Mouse (Mus musculus) inflammation-experienced regulatory T-cells, adult 6 months (primary cell): ENCODE data around the gene Akt1s1. TPM values are rescaled to one million over a fixed set of nuclear protein-coding genes. Genes with fewer than 3 reads are reported as not detected.

ENCODE experiments used
- ATAC-seq: one replicate; pipeline ENCODE4 v1.8.0; 2017
- polyA plus RNA-seq, 3 experiments: library from polyadenylated mRNA; unstranded; fragments of 100-300 nt; shearing (Covaris generic); gene quantifications; one replicate each; pipeline ENCODE4 v1.2.1; 2017

Akt1s1 gene
- 1 to 10 TPM; 1.1 to 4.5 (median 3.7) TPM for polyA plus RNA-seq

DNA sequence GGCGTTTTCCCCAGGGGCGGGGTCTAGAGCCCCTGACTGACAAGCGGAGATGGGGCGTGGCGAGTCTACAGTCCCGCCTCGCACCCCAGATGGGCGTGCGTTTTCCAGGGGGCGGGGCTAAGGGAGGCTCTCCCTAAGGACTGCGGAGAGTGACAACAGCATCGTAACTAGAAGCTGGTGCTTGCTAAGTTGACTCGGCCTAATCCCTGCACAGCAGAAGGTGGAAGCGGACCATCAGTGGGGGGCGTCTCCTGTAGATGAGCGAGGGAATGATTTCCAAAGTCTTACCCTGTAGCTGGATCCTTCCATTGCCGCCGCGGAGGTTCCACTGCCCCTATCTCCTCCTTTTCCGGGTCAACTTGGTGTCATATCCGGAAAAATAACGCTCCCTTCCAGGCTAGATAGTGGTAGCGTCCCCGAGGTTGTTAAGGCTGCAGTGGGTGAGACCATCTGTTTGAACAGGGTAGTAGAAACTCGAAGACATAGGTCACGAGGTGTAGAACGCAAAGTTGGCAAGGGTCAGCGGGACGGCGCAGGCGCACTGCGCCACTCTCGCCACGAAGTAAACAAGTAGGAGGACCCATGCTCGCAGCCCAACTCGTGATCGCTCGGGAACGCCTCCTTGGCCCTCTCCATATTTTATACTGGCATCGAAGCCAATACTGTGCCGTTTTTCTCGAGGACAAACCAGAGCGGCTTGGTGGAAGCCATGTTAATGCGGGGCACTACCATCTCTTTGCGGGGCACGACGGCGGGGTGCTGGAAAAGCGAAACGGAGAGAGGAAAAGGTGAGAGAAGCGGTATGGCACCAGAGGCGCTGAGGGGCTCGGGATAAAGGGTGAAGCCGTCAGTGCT is at the start of gene Akt1s1, which contains the start of gene Tbc1d17:
Gene Akt1s1, plus strand, starts transcription at position 431 of the 855 bp plus-strand sequence.
Gene Tbc1d17, minus strand, starts transcription at position 519 of the 855 bp plus-strand sequence.
- peak; percentile 78 for ATAC-seq

DNA sequence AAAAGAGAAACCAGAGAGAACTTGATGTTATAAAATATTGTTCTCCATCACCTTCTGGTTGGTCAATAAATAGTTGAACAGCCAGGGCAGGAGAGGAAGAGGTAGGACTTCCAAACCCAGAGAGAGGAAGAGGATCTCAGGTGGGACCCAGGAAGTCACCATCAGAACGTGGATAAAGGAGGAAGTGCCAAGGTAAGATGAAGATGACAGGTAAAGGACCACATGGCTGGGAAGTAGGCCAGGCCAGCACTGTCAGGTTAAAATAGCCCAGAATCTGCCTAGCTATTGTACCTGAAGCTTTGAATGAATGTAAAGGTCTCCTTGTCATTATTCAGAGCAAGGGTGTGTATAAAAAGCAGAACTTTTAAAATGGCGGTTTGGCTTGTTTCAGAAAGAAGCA is 39.9 kb upstream of the Akt1s1 start:
- ATAC-seq = no peak

DNA sequence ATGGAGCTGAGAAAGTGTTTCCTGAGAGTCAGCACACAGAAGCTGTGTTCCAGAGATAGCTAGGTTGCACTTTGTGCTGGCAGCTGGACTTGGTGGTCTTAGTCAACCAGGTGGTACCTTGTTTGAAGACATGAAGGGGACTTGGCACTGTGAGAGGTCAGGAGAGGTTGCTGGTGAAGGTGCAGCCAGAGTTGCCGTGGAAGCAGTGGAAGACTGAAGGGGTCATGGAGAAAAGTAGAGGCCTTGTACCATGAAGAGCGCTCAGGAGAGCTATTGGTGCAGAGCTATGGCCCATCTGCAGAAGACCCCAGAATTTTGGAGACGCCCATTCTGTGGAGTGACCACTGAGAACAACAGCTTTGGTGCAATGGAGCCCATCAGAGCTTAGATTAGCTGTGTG is 39.3 kb upstream of the Akt1s1 start:
- no peak for ATAC-seq

DNA sequence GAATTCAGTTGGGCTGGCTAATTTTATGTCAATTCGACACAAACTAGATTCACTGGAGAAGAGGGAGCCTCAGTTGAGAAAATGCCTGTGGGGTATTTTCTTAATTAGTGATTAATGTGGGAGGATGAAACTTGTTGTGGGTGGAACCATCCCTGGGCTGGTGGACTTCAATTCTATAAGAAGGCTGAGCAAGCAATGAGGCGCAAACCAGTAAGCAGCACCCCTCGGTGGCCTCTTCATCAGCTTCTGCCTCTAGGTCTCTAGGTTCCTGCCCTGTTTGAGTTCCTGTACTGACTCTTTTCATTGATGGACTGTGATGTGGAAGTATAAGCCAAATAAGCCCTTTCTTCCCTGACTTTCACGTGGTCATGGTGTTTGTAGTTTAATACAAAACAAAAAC is 38.4 kb upstream of the Akt1s1 start:
- no peak for ATAC-seq

DNA sequence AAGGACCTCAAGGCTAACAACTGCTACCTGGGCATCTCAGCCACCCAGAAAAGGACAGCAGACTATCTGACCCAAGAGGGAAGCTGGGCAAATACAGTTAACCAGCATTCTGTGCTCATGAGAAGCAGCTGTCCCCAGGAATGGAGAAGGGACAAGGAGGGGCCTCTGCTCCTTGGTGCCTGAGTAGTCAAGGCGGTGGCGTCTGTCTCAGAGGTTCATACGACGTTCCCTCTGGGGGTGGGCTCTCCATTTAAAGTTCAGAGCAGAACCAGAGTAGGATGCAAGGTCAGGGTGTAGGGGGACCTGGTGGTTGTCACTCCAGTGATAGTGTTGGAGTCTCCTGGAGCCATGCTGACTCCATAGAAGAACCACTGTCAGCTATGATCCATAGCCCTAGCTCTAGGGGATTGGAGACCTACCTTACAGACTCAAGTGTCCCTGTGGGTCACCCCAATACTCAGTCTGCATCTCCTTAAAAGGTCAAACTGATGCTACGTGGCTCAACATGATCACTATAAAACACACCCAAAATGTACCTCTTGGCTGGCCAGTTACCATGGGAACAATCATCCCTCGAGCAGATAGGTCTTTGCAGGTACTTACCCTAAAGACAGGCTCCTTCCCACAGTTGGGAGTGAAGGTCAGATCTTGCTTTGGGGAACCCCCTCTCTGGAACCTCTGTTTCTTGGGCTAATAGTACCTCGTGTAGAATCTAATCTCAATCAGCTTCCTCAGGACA is 37.8 kb upstream of the Akt1s1 start:
- ATAC-seq = no peak

DNA sequence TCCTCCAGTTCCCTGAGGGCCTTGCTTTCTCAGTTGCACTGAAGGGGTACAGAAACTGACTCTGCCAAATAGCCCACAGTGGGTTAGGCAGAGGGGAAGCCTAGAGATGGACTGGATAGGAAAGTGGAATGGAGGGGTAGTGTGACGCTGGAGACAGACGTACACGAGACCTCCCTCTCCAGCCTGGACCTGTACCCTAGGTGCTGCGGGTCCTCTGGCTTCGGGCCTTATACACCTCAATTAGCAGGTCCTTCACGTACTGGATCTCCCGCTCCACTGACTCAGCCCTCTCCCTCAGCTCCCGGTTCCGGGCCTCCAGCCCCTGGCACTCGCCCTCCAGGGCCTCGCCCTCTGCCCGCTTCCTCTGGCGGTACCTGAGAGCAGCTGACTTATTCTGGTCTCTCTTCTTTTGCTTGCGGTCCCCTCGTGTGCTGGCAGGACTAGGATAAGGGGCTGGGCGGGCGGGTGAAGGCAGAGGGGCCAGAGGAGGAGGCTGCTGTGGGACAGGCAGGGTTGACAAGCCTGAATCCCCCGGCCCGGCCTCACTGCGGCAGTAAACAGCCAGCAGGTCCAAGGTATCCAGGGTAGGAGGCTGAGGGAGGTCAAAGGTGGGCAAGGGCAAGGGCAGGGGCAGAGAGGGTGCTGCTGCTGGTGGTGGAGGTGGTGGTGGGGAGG is 36.0 kb upstream of the Akt1s1 start:
- ATAC-seq = no peak

DNA sequence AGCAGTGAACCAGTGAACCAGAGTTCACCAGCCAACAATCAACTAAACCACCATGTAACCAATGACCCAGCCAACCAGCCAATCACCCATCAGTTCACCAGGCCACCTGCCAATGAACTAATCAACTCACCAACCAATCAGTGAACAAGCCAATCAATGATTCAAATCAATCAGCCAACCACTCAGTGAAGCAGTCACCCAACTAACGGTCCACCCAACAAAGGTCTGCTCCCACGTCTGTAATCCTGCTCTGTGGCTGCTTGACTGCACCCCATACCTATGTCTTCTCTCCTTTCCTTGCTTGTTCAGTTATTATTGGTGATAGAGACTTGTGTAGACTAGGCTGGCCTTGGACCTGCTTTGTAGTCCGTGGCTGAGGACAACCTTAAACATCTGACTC is 34.8 kb upstream of the Akt1s1 start:
- ATAC-seq = no peak

DNA sequence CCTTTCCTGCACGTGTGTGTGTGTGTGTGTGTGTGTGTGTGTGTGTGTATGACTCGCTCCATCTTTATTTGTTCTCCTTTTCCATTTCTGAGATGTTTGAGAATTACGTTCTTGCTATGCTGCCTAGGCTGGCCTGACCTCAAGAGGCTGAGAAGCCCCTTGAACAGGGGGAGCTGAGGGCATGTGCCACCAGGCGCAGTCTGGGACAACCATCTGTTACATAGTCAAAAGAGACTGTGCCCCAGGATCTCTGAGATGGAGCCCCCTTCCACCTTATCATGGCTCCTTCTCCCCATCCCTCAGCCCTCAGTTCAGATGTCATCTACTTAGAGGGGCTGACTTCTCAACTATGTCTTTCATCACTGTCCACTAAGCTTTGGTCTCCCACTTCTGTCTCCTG is 34.4 kb upstream of the Akt1s1 start:
- ATAC-seq = no peak

DNA sequence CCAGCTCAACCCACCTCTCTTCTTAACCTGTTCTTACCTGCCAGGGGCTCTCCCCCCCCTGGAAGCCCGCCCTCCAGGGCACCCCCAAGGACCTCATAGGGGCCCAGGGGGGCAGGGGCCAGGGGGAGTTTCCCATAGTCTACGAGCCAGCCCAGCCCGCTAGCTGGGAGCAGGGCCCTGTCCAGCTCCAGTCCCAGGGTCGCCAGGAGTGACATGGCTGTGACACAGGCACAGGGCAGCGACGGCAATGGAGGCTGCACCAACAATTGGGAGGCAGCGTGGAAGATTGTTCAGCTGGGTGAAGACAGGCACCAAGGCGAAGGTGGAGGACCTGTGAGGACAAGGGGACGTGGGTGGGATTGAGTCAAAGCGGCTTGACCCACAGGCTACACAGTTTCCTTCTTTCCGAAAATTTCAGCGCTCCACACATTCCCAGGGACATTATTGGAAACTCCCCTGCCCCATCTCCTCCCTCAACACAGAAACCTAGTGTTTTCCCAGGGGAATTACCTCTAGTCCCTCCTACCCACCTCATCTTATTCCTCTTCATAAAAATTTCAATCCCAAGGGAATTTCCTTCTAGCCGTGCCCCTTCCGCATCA is 33.7 kb upstream of the Akt1s1 start:
- no peak for ATAC-seq

DNA sequence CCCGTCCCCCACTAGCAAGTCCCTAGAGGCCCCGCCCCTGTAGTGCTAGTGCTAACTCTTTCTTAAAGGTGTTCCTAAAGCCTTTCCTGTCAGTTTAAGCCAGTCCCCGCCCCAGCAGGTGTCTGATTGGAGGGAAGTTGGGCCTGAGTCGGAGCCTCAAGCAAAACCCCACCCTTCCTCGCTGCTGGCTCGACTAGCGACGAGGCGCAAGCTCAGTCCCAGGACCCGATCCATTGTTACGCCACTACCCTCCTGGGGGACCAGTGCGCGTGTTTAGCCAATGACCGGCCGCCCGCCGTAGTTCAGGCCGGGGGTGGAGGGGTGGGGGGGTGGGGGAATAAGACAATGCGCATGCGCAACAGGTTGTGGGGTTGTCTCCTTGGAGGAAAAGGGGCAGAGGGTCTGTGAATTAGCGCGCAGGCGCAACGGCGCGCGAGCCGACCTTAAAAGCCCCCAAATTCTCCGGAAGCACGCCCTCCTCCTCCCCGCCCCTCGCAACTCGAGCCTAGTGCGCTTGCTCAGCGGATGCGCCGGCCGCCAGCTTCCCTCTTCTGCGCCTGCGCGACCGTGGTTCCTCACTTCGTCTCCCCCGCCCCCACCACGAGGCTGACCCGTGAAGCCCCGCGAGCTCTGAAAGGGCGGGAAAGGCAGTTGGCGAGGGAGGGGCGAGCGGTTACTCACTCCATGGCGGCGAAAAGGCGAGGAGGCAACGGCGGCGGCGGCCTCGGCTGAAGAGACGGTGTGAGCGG is 32.9 kb upstream of the Akt1s1 start, which contains the start of the genes Nup62 and Il4i1:
Gene Nup62, plus strand, starts transcription at position 368 of the 749 bp plus-strand sequence.
Gene Il4i1, plus strand, starts transcription at position 667 of the 749 bp plus-strand sequence.
- peak; percentile 93 for ATAC-seq

DNA sequence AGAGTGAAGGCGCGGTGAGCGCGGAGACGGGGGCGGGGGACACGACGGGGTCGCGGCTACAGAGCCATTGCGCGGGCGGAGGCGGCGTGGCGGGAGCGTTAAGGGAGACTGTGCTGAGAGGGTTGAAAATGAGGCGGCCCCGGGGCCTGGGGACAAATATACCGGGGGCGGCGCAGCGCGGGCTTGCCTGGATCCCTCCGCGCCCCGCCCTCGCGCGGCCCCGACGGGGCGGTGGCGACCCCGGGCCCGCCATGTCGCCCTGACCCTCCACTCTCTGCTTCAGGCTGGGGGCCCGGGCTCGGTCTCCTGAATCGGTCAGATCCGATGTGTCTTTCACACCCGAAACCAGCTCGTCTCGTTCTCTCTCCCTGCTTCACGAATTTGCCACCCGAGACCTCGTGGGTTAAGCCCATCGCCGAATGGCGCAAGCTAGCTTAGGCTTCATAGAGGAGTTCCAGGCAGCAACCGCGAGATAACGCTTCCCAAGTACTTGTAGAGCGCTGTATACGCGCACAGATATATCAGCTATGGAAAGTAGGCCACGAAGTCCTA is 32.2 kb upstream of the Akt1s1 start, which contains the start of gene Atf5:
Gene Atf5, minus strand, starts transcription at position 189 of the 552 bp plus-strand sequence.
- ATAC-seq = no peak

DNA sequence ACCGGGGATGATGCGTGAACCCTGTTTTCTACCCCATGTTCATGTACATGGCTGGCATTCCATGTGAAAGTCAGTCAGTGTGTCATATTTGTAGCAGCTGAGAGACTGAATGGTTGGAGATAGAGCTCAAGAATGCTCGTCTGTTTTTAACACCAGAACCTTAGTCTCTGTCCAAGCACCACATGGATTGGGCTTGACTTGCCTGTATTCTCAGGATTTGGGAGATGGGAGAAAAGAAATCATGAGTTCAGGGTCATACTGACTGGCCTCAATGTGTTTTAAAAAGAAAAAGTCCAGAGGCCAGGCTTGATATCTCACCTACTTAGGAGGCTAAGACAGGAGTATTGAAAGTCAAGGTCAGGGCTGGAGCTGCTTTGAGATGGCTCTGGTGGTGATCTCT is 31.4 kb upstream of the Akt1s1 start:
- no peak for ATAC-seq

DNA sequence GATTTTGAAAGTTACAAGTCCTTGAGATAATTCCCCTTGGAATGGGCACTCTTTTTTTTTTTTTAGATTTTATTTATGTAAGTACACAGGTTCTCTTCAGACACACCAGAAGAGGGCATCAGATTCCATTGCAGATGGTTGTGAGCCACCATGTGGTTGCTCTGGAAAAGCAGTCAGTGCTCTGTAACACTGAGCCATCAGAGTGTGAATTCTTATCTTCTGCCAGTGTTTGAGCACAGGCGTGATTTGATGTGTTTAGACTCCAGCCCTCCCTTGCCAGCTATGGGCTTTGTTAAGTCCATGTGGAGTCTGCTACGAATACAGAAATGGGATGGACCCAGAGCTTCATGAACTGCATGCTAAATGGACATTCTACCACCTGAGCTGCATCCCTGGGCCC is 30.6 kb upstream of the Akt1s1 start:
- no peak for ATAC-seq

DNA sequence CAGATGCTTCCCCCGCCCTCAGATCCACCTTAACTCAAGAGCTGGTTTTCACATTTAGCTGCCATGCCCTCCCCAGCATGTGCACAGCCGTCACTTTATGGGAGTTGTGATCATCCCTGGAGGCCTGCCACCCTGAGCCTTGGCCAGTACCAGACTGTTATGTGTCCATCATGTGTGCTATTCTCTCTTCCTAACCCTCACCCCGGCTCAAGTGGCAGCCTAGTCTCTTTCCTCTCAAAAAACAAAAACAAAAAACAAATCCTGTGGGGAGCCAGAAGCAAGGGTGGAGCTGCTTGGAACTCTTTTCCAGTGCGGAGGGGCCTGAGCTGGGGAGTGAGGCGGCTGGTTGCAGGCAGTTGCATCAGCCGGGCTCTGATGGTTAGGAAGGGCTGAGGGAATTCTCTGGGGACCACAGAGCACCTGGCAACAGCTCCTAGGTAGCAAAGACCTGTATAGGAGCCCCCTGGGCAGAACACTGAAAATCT is 30.0 kb upstream of the Akt1s1 start:
- ATAC-seq = no peak

DNA sequence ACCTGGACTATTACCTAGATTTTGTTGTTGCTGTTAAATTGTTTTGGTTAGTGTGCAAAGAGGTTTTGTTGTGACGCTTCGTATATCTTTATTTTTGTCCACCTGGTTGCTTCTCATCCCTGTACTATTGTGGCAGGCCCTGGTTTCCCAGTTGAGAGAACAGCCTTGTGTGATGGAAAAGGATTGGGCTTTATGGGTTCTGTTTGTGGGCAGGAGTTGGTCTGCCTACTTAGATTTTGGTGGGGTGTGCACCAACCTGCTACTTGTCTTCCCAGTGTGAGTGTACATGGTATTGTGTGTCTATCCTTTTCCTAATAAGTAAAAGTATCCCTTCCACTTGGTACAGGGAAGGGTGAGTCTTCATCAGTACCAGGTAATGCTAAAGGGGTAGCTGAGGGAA is 29.4 kb upstream of the Akt1s1 start:
- ATAC-seq = no peak

DNA sequence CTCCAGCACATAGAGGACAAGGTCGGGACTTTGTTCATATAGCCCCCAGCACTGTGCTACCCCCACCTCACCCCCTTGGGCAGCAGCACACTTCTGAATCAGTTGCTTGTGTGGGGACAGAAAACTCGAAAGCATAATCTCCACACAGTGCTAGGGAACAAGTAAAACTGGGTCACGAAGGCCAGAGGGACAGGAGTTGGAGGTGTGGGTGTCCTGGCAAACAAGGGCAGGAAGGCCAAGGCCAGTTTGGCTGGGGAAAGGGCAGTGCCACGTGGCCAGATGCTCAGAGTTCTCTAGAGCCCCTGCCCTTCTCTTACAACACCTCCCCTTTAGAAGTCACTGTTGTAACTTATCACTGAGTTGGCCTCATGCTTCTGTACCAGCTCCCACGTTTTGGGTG is 28.9 kb upstream of the Akt1s1 start:
- no peak for ATAC-seq

DNA sequence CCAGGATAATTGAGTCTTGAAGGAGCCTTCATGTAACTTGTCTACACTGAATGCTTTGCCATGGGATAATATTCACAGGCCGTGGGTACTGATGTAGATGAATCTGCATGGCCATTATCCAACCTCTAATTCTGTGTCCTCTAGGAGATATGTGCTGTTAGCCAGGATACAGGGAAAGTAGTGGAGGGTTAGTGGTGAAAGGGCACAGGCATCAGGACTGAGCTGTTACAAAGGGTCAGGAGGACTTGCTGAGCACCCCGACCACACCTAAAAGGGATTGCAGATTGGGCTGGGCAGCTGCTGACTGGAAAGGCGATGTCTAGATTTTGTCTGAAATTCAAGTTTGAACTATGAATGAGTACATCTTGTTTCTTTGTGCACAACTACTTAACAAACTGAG is 28.3 kb upstream of the Akt1s1 start:
- no peak for ATAC-seq

DNA sequence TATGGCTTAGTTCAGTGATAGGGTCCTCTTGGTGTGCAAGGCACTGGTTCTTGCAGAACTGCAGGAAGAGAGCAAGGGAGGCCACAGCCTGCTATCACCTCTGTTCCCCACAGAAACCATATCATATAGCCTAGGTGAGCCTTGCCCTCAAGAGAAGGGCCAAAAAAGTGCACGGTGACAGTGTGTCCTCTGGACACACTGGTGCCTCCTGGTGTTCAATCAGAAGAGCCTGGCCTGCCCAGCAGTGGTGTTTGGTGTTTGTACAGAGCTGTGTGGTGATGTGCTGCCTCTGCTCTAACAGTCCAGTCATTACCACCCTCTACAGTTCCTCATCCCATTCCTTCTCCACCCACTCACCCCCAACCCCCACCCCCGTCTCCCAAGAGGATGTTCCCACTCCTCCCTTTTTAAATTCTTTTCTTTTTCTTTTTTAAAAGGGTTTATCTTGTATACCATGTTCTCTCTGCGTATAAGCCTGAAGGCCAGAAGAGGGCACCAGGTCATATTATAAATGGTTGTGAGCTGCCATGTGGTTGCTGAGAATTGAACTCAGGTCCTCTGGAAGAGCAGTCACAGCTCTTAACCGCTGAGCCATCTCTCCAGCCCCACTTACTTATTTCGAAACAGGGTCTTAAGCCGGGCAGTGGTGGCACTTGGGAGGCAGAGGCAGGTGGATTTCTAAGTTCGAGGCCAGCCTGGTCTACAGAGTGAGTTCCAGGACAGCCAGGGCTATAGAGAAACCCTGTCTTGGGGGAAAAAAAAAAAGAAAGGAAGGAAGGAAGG is 26.9 kb upstream of the Akt1s1 start:
- ATAC-seq = no peak

DNA sequence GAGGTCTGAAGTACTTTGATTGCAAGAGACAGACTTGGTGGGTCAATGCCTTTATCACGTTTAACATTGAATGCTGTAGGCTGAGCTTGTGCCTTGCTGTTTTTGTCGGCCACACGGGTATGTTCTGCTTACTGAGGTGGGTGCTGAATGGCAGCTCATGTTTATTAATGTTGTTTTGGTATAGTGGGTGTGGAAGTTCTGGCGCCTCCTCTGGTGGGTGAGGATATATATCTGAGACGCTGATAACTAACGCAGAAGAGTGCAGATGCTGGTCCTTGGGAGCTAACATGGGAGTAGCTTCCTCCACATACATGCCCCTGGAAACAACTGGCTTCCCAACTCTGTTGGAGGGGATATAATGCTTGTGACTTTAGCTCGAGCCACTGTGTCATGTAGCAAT is 25.4 kb upstream of the Akt1s1 start:
- ATAC-seq = no peak

DNA sequence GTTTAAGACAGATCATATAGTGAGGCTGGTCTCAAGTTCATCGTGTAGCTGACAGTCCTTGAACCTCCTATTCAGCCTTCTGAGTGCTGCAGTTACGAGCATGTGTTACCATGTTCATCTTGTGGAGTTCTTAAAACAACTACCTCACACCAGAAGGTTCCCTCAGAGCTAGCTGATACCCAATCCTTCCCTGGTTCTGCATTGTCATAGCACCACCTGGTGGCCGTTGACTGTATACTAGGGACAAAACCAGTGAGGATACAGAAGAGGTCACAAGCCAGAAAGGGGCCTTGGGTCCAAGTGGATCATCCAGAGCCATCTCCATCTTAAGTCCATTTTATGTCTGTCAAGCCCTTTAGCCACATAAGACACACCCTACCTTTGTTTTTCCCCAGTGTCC is 23.9 kb upstream of the Akt1s1 start:
- ATAC-seq = peak; percentile 88

DNA sequence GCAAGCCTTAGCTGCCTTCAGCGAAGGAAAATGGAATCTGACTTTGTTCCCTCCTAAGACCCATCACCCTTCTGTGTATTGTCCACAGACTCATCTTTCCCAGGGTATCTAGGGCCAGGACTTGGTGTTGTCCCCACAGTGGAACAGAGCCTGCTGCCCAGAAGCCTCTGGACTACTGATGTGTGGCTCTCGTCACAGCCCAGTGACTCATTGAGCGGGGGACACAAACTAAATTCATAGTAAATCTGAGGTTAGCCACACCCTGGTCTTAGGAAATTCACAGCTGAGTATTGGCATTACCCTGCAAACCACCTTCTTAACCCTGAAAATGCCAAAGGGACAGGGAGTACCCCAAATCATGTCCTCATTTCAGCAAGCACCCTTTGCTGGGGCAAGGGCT is 22.0 kb upstream of the Akt1s1 start:
- ATAC-seq = no peak
